Mouse (Mus musculus) liver, embryonic 13.5 days (tissue): ENCODE measurements at regions not wholly inside any gene's neighbourhood (a gene's known extent, or its start where the extent isn't known, plus 50 kb on each side); places are given as distances from the start of the nearest gene placed in this dataset.

ENCODE experiments used
- ATAC-seq: fragments of 200-750 bp; cut with Nextera tagmentation; 2 replicates; pipeline ENCODE4 v1.8.0; 2017; ENCODE audit warnings: low read depth, mild to moderate bottlenecking, moderate number of reproducible peaks, moderate library complexity
- DNase-seq: peaks from one replicate; pipeline ENCODE4 v3.0.0; 2022
- H3K27ac ChIP-seq: fragments of 300-500 bp; sonication (generic); 2 replicates; pipeline ENCODE4 v1.5.1; 2015; ENCODE audit warnings: moderate library complexity, mild to moderate bottlenecking, inconsistent platforms
- H3K27me3 ChIP-seq: fragments of 300-500 bp; sonication (generic); 2 replicates; pipeline ENCODE4 v1.6.1; 2015; ENCODE audit warnings: mild to moderate bottlenecking, inconsistent platforms
- H3K36me3 ChIP-seq: fragments of 300-500 bp; sonication (generic); 2 replicates; pipeline ENCODE4 v1.6.1; 2015; ENCODE audit warnings: mild to moderate bottlenecking, inconsistent platforms
- H3K4me1 ChIP-seq: fragments of 300-500 bp; sonication (generic); replicated peaks from 2 replicates; pipeline ENCODE4 v1.6.1; 2015; ENCODE audit warnings: inconsistent platforms
- H3K4me2 ChIP-seq: fragments of 300-500 bp; sonication (generic); 2 replicates; pipeline ENCODE4 v1.6.1; 2015; ENCODE audit warnings: inconsistent platforms, mild to moderate bottlenecking, moderate library complexity
- H3K4me3 ChIP-seq: fragments of 300-500 bp; sonication (generic); replicated peaks from 2 replicates; pipeline ENCODE4 v1.5.1; 2015; ENCODE audit warnings: mild to moderate bottlenecking, inconsistent platforms
- H3K9ac ChIP-seq: fragments of 300-500 bp; sonication (generic); 2 replicates; pipeline ENCODE4 v1.6.1; 2015; ENCODE audit warnings: mild to moderate bottlenecking, inconsistent platforms
- H3K9me3 ChIP-seq: fragments of 300-500 bp; sonication (generic); replicated peaks from 2 replicates; pipeline ENCODE4 v1.6.1; 2016; ENCODE audit warnings: inconsistent platforms
- WGBS: fragments of 180-500 bp; shearing (Covaris S2); methylation state at CpG from one replicate; pipeline ENCODE4 v1.1.7; 2015; ENCODE audit not compliant: insufficient replicate concordance; 5-methylcytosine and 5-hydroxymethylcytosine counted together

- Histone ChIP-seq H3K27ac (no peak overlapping the region), H3K4me1 (no peaks in the 10 kb centered on the region), H3K4me3 (no peak overlapping the region), H3K36me3 (no peaks in the 10 kb centered on the region), H3K9ac (no peak overlapping the region), H3K4me2 (no peak overlapping the region), H3K27me3 (no peaks in the 10 kb centered on the region), H3K9me3 (no peaks in the 10 kb centered on the region)
- DNase-seq (no peak), ATAC-seq (no peak)
Measured at GRCm38 (mm10) chr10:17178627-17179026, 544.4 kb upstream of the Cited2 start.

- Histone ChIP-seq H3K4me3 (no peak overlapping the region), H3K9me3 (no peaks in the 10 kb centered on the region), H3K36me3 (no peaks in the 10 kb centered on the region), H3K4me1 (no peaks in the 10 kb centered on the region), H3K9ac (no peak overlapping the region), H3K27me3 (no peaks in the 10 kb centered on the region), H3K27ac (no peak overlapping the region), H3K4me2 (no peak overlapping the region)
- ATAC-seq (no peak), DNase-seq (no peak)
- WGBS = 37% methylated on average over 2 of the region's 2 CpGs
Measured at GRCm38 (mm10) chr10:17184418-17184817, 538.6 kb upstream of the Cited2 start.

- Histone ChIP-seq H3K4me2 (no peak overlapping the region), H3K4me3 (no peak overlapping the region), H3K27me3 (no peaks in the 10 kb centered on the region), H3K4me1 (no peaks in the 10 kb centered on the region), H3K27ac (no peak overlapping the region), H3K9ac (no peak overlapping the region), H3K9me3 (no peaks in the 10 kb centered on the region), H3K36me3 (no peaks in the 10 kb centered on the region)
- ATAC-seq (no peak), DNase-seq (no peak)
- whole genome bisulfite sequencing = 58% methylated on average over 12 of the region's 12 CpGs
Measured at GRCm38 (mm10) chr10:17196205-17196604, 526.8 kb upstream of the Cited2 start.

- Histone ChIP-seq H3K9ac (no peak overlapping the region), H3K4me1 (no peaks in the 10 kb centered on the region), H3K27ac (no peak overlapping the region), H3K4me3 (no peak overlapping the region), H3K9me3 (no peaks in the 10 kb centered on the region), H3K27me3 (no peaks in the 10 kb centered on the region), H3K36me3 (no peaks in the 10 kb centered on the region), H3K4me2 (no peak overlapping the region)
- no peak for DNase-seq
- 41% methylated on average over 1 of the region's 1 CpGs for WGBS
- no peak for ATAC-seq
Measured at GRCm38 (mm10) chr10:17196636-17197035, 526.4 kb upstream of the Cited2 start.

- Histone ChIP-seq H3K9me3 (no peaks in the 10 kb centered on the region), H3K4me3 (no peak overlapping the region), H3K36me3 (no peaks in the 10 kb centered on the region), H3K9ac (no peak overlapping the region), H3K4me2 (no peak overlapping the region), H3K27ac (no peak overlapping the region), H3K27me3 (no peaks in the 10 kb centered on the region), H3K4me1 (no peaks in the 10 kb centered on the region)
- whole genome bisulfite sequencing = 40% methylated on average over 8 of the region's 8 CpGs
- DNase-seq = no peak
- no peak for ATAC-seq
Measured at GRCm38 (mm10) chr10:17200524-17201426, 522.2 kb upstream of the Cited2 start.

- no peak for DNase-seq
- WGBS = 38% methylated on average over 1 of the region's 1 CpGs
- ATAC-seq = no peak
- Histone ChIP-seq H3K9ac (no peak overlapping the region), H3K4me3 (no peak overlapping the region), H3K27ac (peak overlapping the region; percentile 18), H3K9me3 (no peaks in the 10 kb centered on the region), H3K4me2 (no peak overlapping the region), H3K27me3 (no peaks in the 10 kb centered on the region), H3K36me3 (no peaks in the 10 kb centered on the region), H3K4me1 (no peaks in the 10 kb centered on the region)
Measured at GRCm38 (mm10) chr10:17201427-17201745, 521.6 kb upstream of the Cited2 start.

GRCm38 (mm10) chr10:17202556-17203415 is 520.2 kb upstream of the Cited2 start:
- ATAC-seq (no peak), DNase-seq (no peak)
- no peak overlapping the region for H3K27ac ChIP-seq
- no peak overlapping the region for H3K4me3 ChIP-seq
- H3K4me2 ChIP-seq = no peak overlapping the region
- no peaks in the 10 kb centered on the region for H3K27me3 ChIP-seq
- 48% methylated on average over 4 of the region's 4 CpGs for WGBS
- no peaks in the 10 kb centered on the region for H3K9me3 ChIP-seq
- no peaks in the 10 kb centered on the region for H3K36me3 ChIP-seq
- H3K9ac ChIP-seq = no peak overlapping the region
- no peaks in the 10 kb centered on the region for H3K4me1 ChIP-seq

- Histone ChIP-seq H3K27ac (no peak overlapping the region), H3K4me1 (no peaks in the 10 kb centered on the region), H3K4me3 (no peak overlapping the region), H3K27me3 (no peaks in the 10 kb centered on the region), H3K4me2 (no peak overlapping the region), H3K36me3 (no peaks in the 10 kb centered on the region), H3K9me3 (no peaks in the 10 kb centered on the region), H3K9ac (no peak overlapping the region)
- DNase-seq = no peak
- ATAC-seq = no peak
- WGBS = 58% methylated on average over 4 of the region's 4 CpGs
Measured at GRCm38 (mm10) chr10:17203416-17204110, 519.5 kb upstream of the Cited2 start.

- Histone ChIP-seq H3K9ac (no peak overlapping the region), H3K36me3 (no peaks in the 10 kb centered on the region), H3K4me2 (no peak overlapping the region), H3K27ac (no peak overlapping the region), H3K4me1 (no peaks in the 10 kb centered on the region), H3K4me3 (no peak overlapping the region), H3K27me3 (no peaks in the 10 kb centered on the region), H3K9me3 (no peaks in the 10 kb centered on the region)
- DNase-seq = no peak
- ATAC-seq = no peak
- 34% methylated on average over 1 of the region's 1 CpGs for WGBS
Measured at GRCm38 (mm10) chr10:17204153-17204552, 518.9 kb upstream of the Cited2 start.

GRCm38 (mm10) chr10:17212551-17213309 is 510.3 kb upstream of the Cited2 start:
- no peak for ATAC-seq

More at GRCm38 (mm10) chr10:17212551-17213309, 510.3 kb upstream of the Cited2 start:
- H3K4me3 ChIP-seq = no peak overlapping the region
- no peaks in the 10 kb centered on the region for H3K4me1 ChIP-seq
- no peak overlapping the region for H3K4me2 ChIP-seq
- no peaks in the 10 kb centered on the region for H3K9me3 ChIP-seq
- DNase-seq = no peak
- no peak overlapping the region for H3K9ac ChIP-seq
- no peak overlapping the region for H3K27ac ChIP-seq
- WGBS = 57% methylated on average over 11 of the region's 12 CpGs
- no peaks in the 10 kb centered on the region for H3K36me3 ChIP-seq
- no peaks in the 10 kb centered on the region for H3K27me3 ChIP-seq
